Mouse (Mus musculus): ENCODE results near the gene Gm21797. TPM values are rescaled to one million over a fixed set of nuclear protein-coding genes. Genes with fewer than 3 reads are reported as not detected.

Gene Gm21797
- polyA plus RNA-seq (2017; shearing (Covaris generic)), result not detected

DNA sequence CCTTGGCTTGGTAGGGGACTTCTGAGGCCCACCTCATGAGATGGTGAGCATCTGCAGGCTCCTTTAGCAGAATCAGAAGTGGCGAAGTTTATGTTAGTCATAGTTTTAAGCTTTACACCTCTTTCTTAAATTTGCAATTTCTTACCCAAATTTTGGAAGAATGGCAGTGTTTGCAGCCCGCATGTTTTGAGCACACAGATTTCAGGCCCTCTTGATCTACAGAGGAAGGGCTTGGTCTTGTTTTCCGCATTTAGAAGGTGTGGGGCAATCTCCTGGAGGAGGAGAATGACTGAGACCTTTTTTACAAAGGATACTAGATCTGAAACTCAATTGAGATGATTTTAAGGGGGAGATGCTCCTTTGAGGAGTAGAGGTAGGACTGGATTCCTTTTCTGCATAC, at the start of gene Gm21797:
Gene Gm21797 (minus strand): TSS at position 101 of the 400 bp plus-strand sequence.

DNA sequence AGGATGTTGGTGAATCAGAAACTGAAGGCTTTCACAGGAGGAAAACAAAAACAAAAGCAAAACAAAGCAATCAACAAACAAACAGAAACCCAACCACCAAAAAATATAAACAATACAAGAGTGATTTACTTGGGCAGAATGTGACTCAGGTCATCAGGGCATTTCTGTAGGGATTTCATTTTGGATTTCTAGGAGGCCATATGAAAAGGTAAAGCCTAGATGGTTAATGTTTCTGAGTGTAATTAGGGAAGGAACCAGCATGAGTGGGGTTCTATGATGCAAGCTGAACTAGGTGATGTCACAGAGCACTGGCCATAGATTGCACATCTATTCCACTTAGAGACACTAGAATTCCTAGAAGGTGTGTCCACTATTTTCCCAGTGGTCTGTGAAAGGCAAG, 29.0 kb upstream of the Gm21797 start, which contains the start of gene Gm20795:
Gene Gm20795 (plus strand): TSS at position 301 of the 400 bp plus-strand sequence.

Other genes with a start within 250 kb of the Gm21797 start
- gene Gm21852, start 123.8 kb downstream of the Gm21797 start, polyA plus RNA-seq (2017; shearing (Covaris generic)), result not detected
- not detected for gene Gm20795, start 29.1 kb upstream of the Gm21797 start, polyA plus RNA-seq (2017; shearing (Covaris generic))